Mouse (Mus musculus): ENCODE measurements at regions not wholly inside any gene's neighbourhood (a gene's known extent, or its start where the extent isn't known, plus 50 kb on each side); places are given as distances from the start of the nearest gene placed in this dataset.

DNA sequence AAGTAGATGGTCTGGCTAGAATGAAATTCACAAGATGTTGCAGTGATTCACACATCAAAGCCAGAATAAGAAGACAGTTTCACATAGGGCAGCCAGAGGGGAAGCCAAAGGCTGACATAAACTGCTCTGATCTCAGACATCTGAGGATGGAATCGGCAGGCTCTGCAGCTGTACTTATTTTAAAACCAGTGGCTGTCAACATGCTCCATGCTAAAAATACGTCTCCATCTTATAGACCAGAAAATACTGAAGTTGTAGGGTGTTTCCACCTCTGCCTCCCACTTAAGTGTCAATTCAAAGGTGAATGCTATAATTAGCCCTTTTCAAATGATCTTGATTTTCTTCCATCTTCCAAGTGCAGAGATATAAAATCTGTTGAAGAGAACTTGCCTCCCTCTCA is 202.4 kb downstream of the Ipo11 start:
- TF ChIP-seq POLR2A (IDR thresholded peaks at IDR 0.05; ENCODE audit: low read depth, low read length) (no peak), CTCF (IDR thresholded peaks at IDR 0.05; ENCODE audit: borderline replicate concordance, insufficient read depth, low read length) (no peak)

Data from embryonic fibroblast, embryonic 13.5 days (primary cell).